Mouse (Mus musculus) C2C12 (cell line): ENCODE data around the gene Dhtkd1. TPM values are rescaled to one million over a fixed set of nuclear protein-coding genes. Genes with fewer than 3 reads are reported as not detected.

Experiments used
- H3K27me3 ChIP-seq: one replicate; pipeline ENCODE4 v1.6.1; 2011; ENCODE audit not compliant: control insufficient read depth, insufficient read depth, insufficient read length
- H3K36me3 ChIP-seq: one replicate; pipeline ENCODE4 v1.6.1; 2011; ENCODE audit not compliant: control insufficient read depth, insufficient read depth
- H3K4me3 ChIP-seq: one replicate; pipeline ENCODE4 v1.5.1; 2011; ENCODE audit warnings: mild to moderate bottlenecking, control low read depth; ENCODE audit not compliant: poor library complexity, insufficient read depth, severe bottlenecking
- H3K79me2 ChIP-seq: one replicate; pipeline ENCODE4 v1.6.1; 2011; ENCODE audit not compliant: control insufficient read depth, insufficient read depth
- H3K79me3 ChIP-seq: one replicate; pipeline ENCODE4 v1.6.1; 2011; ENCODE audit warnings: low read depth, control low read depth
- H3ac ChIP-seq: one replicate; pipeline ENCODE3; 2011; ENCODE audit warnings: low read depth; ENCODE audit not compliant: control insufficient read depth, insufficient read length
- CEBPB ChIP-seq: IDR thresholded peaks from one replicate; pipeline ENCODE4 v1.6.1; 2011; ENCODE audit warnings: low read depth, mild to moderate bottlenecking, control low read depth, moderate library complexity
- CTCF ChIP-seq: IDR thresholded peaks from one replicate; pipeline ENCODE4 v1.5.1; 2011; ENCODE audit not compliant: control insufficient read depth, insufficient read depth, insufficient read length
- FOSL1 ChIP-seq: IDR thresholded peaks from one replicate; pipeline ENCODE4 v1.8.0; 2011; ENCODE audit warnings: mild to moderate bottlenecking, low read length; ENCODE audit not compliant: poor library complexity, insufficient read depth, severe bottlenecking
- MAX ChIP-seq: IDR thresholded peaks from one replicate; pipeline ENCODE4 v1.6.1; 2011; ENCODE audit warnings: mild to moderate bottlenecking, control low read depth
- MYOD1 ChIP-seq: IDR thresholded peaks from one replicate; pipeline ENCODE4 v1.6.1; 2011; ENCODE audit warnings: low read depth; ENCODE audit not compliant: control insufficient read depth, insufficient read length
- MYOG ChIP-seq: IDR thresholded peaks from one replicate; pipeline ENCODE4 v1.6.1; 2011; ENCODE audit not compliant: control insufficient read depth, insufficient read length; ENCODE audit errors: extremely low read depth
- USF1 ChIP-seq: IDR thresholded peaks from one replicate; pipeline ENCODE4 v1.6.1; 2011; ENCODE audit warnings: low read depth, mild to moderate bottlenecking, control low read depth, moderate library complexity
- polyA plus RNA-seq: library from polyadenylated mRNA; unstranded; fragments of >200 nt; fragmentation: generic; extraction: Trizol; gene quantifications from one replicate; pipeline ENCODE4 v1.2.1, GENCODE M21; 2012; ENCODE audit warnings: missing spikeins

Dhtkd1 gene
- polyA plus RNA-seq, 1 experiment, result 0.19 TPM

GRCm38 (mm10) chr2:5939319-5939718 lies 3.3 kb downstream of the Dhtkd1 start:
- H3ac ChIP-seq, result no peak overlapping the region

GRCm38 (mm10) chr2:5936550-5936949 lies 6.0 kb downstream of the Dhtkd1 start:
- Histone ChIP-seq H3ac (no peak overlapping the region), H3K27me3 (no peaks in the 10 kb centered on the region)

More at GRCm38 (mm10) chr2:5939319-5939718, 3.3 kb downstream of the Dhtkd1 start:
- Histone ChIP-seq H3K36me3 (no peaks in the 10 kb centered on the region), H3K4me3 (no peak overlapping the region), H3K27me3 (no peaks in the 10 kb centered on the region), H3K79me3 (no peaks in the 10 kb centered on the region), H3K79me2 (no peaks in the 10 kb centered on the region)
- TF ChIP-seq CTCF (no peak), MYOD1 (no peak), CEBPB (no peak), MYOG (no peak), FOSL1 (no peak), MAX (no peak), USF1 (no peak)

GRCm38 (mm10) chr2:5936068-5936467 lies 6.5 kb downstream of the Dhtkd1 start:
- no peak overlapping the region for H3K4me3 ChIP-seq
- no peaks in the 10 kb centered on the region for H3K27me3 ChIP-seq
- TF ChIP-seq MAX, result no peak
- TF ChIP-seq MYOG, result no peak
- TF ChIP-seq FOSL1, result no peak
- no peak for TF ChIP-seq CEBPB
- TF ChIP-seq USF1, result no peak
- TF ChIP-seq CTCF, result no peak
- TF ChIP-seq MYOD1, result no peak
- no peak overlapping the region for H3ac ChIP-seq
- no peaks in the 10 kb centered on the region for H3K79me3 ChIP-seq
- H3K36me3 ChIP-seq, result no peaks in the 10 kb centered on the region
- no peaks in the 10 kb centered on the region for H3K79me2 ChIP-seq

More at GRCm38 (mm10) chr2:5936550-5936949, 6.0 kb downstream of the Dhtkd1 start:
- H3K79me2 ChIP-seq, result no peaks in the 10 kb centered on the region
- H3K36me3 ChIP-seq, result no peaks in the 10 kb centered on the region
- H3K4me3 ChIP-seq, result no peak overlapping the region
- no peaks in the 10 kb centered on the region for H3K79me3 ChIP-seq
- TF ChIP-seq FOSL1, result no peak
- no peak for TF ChIP-seq MYOD1
- no peak for TF ChIP-seq USF1
- no peak for TF ChIP-seq MAX

- no peak overlapping the region for H3K4me3 ChIP-seq
These were observed 7.7 kb downstream of the Dhtkd1 start for GRCm38 (mm10) chr2:5934936-5935335.

GRCm38 (mm10) chr2:5931938-5932337 lies 10.7 kb downstream of the Dhtkd1 start:
- H3K36me3 ChIP-seq, result no peaks in the 10 kb centered on the region
- TF ChIP-seq MYOG (no peak), MAX (no peak)
- no peaks in the 10 kb centered on the region for H3K79me2 ChIP-seq
- no peak overlapping the region for H3ac ChIP-seq
- H3K27me3 ChIP-seq, result no peaks in the 10 kb centered on the region
- H3K4me3 ChIP-seq, result no peak overlapping the region
- H3K79me3 ChIP-seq, result no peaks in the 10 kb centered on the region

More at GRCm38 (mm10) chr2:5934936-5935335, 7.7 kb downstream of the Dhtkd1 start:
- no peaks in the 10 kb centered on the region for H3K27me3 ChIP-seq
- no peaks in the 10 kb centered on the region for H3K36me3 ChIP-seq
- no peak for TF ChIP-seq MYOD1
- TF ChIP-seq MAX, result no peak
- no peak for TF ChIP-seq CEBPB
- TF ChIP-seq MYOG, result no peak
- TF ChIP-seq FOSL1, result no peak
- no peak for TF ChIP-seq USF1
- no peak for TF ChIP-seq CTCF
- H3K79me2 ChIP-seq, result no peaks in the 10 kb centered on the region
- no peaks in the 10 kb centered on the region for H3K79me3 ChIP-seq
- no peak overlapping the region for H3ac ChIP-seq

GRCm38 (mm10) chr2:5930291-5931054 lies 12.1 kb downstream of the Dhtkd1 start:
- H3K27me3 ChIP-seq, result no peaks in the 10 kb centered on the region
- no peaks in the 10 kb centered on the region for H3K36me3 ChIP-seq
- no peaks in the 10 kb centered on the region for H3K79me2 ChIP-seq
- H3K4me3 ChIP-seq, result no peak overlapping the region
- H3ac ChIP-seq, result no peak overlapping the region
- TF ChIP-seq MYOG, result no peak
- TF ChIP-seq USF1, result no peak
- TF ChIP-seq CEBPB, result no peak
- TF ChIP-seq FOSL1, result no peak
- no peak for TF ChIP-seq MAX
- no peak for TF ChIP-seq CTCF
- no peak for TF ChIP-seq MYOD1
- H3K79me3 ChIP-seq, result no peaks in the 10 kb centered on the region
